Mouse (Mus musculus) liver (tissue): ENCODE data around the gene Mdk.

Experiments
- DNase-seq: peaks from one replicate; pipeline ENCODE4 v3.0.0-alpha.2; 2020; ENCODE audit warnings: mixed read lengths

The Mdk gene

DNA sequence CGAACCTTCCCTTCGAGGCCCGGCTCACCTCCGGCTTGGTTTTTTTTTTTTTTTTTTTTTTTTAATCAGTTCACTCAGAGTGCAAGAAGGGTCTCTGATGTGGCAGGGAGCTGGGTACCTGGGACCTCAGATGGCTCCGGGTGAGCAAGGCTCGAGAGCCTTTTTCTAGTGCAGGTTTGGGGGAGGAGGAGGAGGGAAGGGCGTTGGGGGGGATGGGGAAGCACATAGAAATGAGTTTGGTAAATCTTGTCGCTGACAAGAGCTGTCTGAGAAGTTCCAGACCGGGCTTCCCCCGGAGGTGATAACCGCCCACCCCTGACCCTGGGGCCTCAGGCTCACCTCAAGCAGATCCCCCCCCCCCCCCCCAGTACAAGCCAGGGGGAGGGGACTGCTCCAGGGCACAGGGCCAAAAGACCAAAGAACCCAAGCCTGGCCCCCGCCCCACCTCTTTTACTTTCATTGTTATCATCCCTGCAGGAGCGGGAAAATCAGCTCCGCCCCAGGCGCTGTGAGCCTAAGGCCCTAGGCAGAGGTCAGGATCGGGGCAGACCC, at the start of gene Mdk:
TSS of gene Mdk (minus strand) at position 138 of the 552 bp plus-strand sequence.
- DNase-seq, result peak; percentile 63

DNA sequence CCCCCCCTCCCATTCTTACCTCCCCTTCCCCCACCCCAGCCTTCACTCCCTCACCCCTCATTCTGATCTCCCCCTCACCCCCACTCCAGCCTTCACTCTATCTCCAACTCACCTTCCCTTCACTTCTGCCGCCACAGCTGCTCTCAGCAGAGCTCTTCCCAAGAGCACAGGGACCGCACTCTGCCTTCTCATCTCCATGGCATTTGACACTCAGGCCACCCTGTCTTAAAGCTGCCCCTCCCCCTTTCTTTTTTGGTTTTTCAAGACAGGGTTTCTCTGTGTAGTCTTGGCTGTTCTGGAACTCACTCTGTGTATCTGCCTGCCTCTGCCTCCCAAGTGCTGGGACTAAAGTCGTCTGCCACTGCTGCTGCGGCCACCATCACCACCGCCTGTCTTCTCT, 48.7 kb upstream of the Mdk start:
- no peak for DNase-seq

DNA sequence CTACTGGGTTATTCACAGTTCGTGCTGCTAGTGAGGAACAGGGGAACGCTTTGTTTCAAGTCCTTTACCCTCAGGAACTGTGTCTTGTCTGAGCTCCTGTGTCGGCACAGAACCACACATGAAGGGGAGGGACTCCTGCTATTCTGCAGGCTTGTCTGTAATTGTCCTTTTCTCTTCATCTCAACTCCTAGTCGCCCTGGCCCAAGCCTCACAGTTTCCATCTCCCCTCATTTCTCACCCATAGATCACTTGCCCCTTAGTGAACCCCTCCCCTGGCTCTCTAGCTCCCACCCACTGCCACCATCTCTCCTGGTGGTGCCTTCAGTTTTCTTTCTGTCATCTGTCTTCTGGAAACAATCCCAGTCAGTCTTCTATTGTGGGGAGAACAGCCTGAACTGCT, 48.1 kb upstream of the Mdk start:
- no peak for DNase-seq

DNA sequence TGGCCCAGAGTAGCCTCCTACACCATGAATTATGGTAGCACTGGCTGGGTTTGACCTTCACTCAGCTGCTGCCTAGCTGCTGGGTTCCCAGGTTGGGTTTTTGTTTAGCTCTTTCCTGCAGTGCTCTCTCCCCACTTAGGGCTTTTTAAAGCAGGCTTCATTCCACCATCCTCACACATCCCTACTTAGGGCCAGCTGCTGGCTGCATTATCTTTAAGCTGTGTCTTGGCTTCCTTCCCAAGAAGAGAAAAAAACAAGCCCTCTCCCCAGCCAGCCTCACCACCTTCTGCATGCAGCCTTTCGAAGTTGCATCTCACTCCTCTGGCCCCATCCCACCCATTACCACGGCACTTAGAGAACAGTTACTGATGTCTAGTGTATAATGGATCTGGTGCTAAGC, 46.5 kb upstream of the Mdk start:
- DNase-seq, result no peak

DNA sequence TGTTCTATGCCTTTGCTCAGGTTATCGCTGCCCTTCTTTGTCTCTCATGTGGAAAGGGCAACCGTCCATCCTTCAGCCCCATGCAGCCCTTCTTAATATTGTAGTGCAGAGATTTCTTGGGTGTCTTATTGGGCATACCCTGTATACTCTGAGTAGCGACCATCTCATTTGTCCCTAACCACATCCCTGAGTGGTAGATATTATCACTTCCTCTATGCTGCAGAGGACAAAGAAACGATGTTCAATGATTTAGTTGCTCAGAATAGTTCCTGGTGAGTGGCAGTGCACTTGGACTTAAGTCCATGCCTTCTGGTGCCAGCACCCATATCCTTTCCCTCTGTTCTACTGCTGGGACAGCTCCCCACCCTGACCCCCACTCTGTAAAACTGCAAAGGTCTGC, 45.9 kb upstream of the Mdk start:
- no peak for DNase-seq

DNA sequence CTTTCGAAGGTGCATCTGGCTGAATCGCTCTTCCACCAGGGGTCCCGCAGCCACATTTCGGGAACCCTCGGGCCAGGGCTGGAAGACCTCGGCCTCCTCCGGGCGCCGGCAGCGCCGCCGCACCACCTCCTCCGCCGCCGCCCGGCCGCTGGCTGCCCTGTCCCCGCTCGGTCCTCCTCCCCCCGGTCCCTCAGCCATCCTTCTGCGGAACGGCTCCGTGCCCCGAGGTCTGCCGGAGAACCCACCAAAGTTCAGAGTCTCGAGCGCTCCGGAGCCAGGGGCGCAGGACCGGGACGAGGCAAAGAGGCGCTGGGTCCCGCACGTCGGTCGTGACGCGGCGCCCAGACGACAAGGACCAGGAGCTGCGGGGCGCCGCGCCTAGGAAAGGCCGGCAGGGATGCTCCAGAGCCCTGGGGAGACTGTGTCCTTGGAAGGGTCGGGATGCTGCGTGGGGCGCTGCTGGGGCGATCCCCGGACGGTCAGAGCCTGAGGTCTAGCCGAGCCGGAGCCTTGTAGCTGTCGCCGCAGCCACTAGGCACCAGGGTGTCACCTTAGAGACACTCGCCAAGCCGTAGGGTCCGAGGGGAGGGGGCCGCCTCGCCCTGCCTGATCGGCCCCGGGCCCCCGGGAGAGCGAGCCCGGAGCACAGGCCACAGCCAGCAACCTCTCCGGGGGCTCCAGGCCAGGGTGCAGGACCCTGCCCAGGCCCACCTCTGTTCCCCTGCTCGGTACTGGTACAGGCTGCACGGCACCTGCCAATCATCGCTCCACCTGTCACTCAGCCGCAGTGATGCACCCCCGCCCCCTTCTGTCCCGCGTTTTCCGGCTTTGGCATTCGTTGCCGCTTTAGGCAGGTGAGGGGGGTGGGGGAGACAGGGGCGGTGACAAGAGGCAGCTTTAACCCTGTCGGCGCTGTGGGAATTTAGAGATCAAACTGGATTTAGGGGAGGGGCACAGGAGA, 43.8 kb upstream of the Mdk start, which contains the start of gene Dgkz:
TSS of gene Dgkz (minus strand) at position 284 of the 961 bp plus-strand sequence.
- DNase-seq, result no peak

DNA sequence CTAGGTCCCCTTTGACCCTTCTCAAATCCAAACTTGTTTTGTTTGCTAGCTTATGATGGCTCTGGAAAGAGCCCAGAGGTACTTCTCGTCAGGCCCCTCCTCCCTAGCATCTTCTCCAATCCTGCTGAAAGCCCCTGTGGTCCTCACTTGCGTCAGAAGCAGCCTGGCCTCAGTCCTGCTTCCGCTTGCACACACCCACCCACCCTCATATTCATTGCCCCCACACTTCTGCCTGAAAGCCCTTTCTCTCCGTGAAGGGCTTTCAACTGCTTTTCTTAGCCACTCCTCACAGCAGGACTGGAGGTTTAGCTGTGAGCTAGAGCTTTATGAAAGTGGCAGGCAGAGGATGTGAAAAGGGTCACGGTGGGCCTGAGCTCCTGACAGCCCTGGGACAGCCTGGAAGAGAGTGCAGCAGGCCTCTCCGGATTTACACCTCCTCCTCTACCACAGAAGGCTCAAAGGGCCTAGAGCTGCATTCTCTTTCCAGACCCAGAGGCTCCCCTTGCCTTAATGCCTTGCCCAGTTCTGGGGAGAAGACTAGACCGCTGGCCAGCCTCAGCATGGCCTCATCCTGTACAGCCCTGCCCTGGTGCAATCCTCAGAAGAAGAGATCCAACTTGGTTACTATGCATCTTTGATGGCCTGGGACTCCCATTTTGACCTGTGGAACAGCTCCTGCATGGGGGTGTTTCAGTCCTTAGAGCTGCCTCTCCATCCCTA, 41.5 kb upstream of the Mdk start:
- no peak for DNase-seq

DNA sequence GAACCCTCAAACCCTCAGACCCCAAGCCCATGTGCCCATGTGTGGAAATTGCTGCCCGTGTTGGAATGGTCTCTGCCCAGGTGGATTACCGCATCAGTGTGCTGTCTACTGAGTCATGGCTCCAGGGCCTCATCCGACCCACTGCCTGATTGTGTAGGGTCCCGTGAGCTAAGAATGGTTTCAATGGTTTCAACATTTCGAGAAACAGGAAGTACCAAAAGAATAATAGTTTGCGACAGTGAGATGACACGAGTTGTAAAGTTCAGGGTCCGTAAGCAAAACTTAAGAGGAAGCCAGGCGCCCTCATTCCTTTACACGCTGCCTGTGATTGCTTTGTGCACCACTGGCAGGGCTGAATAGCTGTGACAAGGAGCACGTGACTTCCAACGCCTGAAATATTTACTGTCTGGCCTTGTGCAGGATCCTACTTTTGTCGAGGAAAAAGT, 40.0 kb upstream of the Mdk start:
- DNase-seq, result no peak

DNA sequence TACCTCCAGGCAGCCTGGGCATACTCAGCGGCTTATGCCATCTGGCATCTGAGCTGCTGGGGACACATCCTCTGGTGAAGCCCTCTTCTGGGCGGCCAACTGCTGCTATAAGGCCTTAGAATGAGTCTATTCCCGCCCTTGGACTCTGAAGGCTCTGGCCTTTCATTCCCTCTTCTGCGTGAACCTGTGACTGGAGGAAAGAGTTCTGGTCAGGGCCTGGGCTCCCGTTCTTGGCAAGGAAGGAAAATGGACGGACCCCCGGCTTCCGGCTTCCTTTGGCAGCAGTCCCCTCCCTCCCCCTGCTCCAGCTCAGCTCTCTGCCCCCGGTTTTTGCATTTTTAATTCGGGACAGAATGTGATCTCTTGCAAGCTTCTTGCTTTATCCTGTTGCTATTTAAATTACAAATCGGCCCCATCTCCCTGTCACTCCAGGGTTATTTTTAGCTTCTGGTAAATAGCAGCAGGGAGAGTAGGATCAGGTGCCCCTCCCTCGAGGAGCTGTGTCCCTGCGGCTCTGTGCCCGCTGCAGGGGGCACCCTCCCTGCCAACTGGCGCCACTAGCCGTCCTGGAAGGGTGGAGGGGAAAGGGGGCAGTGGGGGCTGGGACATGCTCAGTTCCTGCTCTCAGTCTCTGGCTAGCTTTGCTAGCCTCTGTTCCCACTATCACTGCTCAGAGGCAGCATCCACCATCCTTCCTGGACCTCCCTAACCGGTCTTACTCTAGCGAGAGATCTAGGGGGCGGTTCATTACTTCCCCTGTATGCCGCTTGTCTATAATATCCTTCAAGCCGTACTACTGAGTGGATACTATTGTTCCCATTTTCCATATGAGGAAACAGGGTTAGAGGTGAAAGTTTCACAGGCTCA, 39.4 kb upstream of the Mdk start:
- DNase-seq, result no peak

DNA sequence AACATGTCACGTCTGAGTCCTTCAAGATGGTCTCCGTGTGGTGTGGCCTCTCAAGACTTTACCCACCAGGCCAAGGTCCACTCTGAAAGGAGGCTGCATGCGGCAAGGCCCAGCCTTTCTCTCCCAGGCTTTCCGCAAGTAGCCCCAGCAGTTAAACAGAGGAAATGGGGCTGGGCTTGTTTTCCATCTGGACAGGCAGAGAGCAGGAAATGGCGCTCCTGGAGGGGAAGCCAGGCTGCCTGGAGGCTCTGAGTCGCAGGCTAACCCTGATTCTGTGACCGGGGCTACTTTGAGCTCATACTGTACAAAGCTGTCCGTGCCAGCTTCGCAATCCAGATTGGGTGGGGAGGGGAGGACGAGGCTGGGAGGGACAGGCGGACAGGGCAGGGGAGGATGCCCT, 35.9 kb upstream of the Mdk start:
- no peak for DNase-seq

DNA sequence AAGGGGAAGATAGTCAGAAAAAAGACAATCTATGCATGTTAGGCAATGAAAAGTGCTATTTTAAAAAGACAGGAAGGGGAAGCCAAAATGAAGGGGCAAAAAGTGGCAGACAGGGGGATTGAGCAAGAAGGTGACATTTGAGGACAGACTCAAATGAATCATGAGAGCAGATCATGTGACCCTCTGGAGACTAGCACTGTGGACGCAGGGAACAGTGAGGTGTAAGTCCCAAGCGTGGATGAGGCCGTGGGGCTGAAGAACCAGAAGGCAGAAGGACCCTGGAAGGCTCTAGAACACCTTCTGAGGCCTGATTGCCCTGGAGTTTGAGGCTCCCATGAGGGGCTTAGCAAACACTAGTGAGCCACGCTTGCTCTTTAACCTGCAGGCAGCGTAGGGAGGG, 34.3 kb upstream of the Mdk start:
- no peak for DNase-seq

DNA sequence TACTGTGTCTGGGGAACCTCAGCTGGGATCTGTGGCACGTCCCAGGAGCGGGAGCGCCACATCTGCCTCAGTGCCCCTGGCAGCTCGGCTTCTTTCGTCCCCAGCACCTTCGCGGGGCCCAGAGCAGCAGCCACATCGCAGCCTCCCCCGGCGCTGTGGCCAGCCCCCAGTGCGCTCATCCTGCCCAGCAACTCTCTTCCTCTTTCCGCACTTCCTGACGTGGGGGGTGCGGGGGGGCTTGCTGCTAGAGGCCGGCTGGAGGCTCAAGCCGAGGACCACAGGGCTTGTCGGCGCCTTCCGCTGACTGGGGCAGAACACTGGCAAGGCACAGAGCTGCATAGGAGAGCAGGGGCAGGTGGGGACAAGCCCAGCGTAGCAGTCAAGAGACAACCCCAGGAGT, 33.3 kb upstream of the Mdk start:
- peak; percentile 70 for DNase-seq

DNA sequence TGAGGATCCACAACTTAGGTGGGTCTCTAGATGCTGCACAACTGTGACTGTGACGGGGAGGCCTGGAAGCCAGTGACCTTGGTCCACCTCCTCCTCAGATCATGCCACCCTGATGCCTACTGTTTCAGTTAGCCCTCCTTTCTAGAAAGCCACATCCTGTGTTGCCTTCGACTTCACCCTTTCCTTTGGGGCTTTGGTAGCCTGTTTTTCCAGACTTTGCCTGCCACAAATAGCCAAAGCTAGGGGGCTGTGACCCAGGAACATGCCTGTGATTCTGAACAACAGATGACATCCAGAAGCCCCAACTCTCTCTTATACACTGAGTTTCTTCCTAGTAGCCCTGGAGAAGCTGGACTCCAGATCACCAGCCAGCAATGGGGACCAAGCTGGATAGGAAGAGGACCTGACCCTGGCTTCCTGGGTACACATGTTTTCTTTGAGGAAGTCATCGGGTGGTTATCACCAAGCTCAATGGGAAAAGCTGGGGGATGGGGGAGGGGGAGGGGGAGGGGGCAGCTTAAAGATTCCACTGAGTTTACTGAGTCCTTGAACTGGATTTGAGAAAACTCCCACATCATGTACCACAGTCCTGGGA, 32.6 kb upstream of the Mdk start:
- no peak for DNase-seq

DNA sequence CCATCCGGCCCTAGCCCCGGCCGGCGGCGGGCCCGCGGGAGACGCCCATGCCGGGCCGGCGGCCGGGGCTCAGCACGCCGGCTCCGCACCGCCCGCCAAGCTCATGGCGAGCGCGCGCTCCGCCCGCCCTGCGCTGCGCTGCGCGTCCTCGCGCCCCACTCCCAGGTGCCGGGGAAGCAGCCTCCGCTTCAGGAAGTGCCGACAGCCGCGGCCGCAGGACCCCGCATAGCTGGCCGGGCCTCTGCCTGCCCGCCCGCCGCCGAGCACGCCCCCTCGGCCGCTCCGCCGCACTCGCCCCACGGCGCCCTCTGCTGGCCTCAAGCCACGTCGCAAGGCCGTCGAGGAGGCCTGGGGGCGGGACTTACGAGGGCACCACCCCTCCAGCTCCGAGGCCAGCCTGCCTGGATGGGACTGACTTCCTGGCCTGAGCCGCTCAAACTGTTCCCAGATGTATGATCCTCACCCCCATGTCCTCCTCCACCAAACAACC, 31.4 kb upstream of the Mdk start:
- DNase-seq, result peak; percentile 94

DNA sequence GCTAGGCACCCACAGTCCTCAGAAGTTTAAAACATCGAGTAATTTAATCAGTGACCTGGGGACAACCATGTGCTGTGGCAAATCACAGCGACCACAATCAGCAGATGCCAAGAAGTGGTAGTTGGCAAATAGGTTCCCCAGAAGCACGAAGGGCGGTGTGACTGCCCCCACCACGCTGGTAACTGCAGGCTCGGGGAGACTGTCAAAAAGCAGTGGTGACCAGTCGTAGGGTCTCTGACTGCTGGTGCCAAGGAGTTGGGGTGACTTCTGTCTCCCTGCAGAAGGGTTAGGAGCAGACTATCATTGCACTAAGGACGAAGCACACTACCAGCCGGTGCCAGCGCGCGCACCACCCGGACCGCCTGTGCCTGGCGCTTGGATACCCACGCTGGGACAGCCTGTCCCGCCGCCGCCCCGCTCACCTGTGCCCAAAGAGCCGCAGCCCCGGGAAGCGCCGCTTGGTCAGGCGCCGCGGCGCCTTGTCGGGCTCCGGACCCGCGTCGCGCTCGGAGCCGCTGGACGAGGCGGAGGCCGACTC, 30.8 kb upstream of the Mdk start:
- peak; percentile 49 for DNase-seq

DNA sequence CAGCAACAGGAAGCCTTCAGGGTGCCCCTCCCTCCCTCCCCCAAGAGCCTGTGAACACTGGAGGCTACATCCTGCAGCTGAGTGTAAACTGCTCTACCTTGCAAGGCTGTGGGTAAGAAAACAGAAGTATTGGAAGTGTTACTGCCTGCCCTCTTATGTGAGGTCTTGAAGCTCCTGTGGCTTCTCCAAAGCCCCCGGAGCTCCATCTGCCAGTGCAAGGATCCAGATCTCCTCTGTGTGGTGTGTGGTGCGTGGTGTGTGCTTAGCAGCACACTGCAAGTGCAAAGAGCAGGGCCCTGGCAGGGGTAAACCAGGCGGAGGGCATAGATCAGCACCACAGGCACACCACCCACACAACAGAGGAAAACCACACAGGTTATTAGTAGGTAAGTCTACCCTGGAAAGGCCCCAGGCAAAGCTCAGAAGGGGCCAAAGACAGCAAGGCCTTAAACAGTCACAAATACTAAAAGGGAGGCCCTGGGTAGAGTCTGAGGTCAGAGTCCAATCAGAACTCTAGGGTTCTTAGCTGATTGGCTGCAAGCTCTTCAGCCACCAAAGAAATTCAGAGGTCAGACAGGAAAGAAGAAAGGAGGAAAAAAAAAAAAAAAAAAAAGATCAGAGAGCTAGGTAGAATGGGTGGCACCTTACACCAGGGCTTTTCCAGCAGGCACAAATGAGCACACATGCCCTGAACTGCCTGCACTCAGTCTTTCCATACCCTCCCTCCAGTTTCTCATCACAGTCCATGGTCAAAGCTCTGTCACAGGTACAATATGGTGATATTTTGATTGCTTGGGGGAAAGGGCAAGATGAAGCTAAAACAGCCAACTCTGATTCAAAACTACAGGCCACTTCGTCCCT, 30.0 kb upstream of the Mdk start:
- no peak for DNase-seq

DNA sequence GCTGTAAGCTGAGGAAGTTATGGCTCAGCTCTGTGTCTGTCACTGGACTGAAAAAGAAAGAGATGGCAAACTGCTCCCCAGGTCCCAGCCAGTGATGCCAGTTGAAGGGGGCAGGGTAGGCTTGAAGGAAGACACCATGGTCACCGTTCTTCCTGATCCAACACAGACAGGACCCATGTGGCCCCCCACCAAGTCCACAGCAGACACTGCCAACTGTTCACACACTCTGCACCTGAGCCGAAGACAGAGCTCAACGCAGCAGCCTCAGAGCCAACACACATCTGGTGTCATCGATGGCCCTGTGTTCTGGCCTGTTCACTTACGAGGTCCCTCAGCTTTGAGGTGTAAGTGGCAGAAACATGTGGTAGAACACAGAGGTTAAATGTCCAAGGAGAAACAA, 28.4 kb upstream of the Mdk start:
- no peak for DNase-seq

DNA sequence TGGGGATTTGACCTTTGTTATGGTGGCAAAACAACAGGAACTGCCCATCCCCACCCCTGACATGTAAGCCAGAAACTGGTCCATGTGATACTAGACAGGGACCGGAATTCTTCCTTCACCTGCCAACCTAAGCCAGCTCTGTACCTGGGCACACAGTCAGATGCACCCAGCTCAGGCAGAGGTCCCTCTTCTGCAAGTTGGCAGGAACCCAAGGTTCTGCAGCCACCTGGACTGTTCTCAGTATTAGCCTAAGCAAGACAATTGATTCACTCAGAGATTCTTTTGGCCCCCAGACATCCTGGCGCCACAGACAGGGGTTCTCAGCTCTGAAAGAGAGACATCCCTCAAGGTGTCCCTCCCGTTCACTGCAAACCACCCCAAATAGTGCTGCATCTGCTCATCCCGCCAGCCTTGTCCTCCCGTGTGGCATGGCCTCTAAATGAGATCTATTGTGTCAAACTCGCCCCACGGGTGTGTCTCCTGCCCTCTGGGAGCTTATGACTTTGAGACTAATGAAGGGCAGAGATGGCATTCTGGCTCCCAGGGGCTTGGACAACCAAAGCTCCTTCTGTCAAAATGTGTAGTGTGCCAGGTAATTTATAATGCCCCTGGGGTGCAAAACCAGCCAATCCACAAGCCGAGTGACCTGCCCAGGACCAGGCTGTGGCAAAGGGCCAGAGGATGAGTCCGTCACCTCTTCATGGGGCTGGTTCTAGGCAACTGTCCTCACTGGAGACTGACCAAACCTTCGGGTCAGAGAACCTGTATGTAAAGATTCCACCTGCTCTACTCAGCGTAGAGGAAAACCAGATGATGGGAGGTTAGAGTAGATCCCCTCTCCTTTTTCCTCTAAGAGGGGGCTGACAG, 27.7 kb upstream of the Mdk start:
- no peak for DNase-seq

DNA sequence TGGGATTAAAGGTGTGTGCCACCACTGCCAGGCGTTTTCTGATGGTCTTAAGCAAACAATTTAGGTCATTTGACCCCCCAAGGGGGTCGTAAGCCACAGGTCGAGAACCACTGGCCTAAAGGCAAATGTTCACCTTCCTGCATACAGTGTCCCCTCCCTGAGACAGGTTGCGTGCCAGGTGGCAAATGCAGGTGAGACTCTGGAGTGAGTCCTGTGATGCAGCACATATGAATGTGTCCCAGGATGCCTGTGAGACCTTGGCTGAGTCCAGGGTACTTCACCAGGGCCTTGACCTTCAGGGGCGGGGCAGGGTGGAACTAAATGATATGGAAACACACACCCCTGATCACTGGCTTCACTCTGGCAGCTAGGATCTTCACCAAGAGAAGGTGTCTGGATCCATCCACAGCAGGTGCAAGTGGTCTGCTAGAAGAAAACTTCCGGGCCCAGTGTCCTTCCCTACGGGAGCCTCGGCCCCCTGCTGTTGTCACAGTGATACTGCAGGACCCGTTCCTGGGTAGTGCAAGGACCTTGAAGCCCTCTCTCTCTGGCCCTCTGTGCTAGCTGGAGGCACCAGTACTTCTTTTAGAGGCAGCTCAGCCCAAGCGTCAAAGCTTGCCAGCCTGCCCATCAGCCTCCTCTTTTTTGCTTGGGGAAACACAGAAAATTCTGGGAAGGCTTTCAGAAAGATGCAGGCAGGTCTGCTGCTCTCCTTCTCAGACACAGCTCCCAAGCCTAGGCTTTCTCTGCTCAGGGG, 26.8 kb upstream of the Mdk start:
- DNase-seq, result peak; percentile 72
